Mouse (Mus musculus) G1E (cell line): ENCODE measurements around the gene Kcnc1. TPM values are rescaled to one million over a fixed set of nuclear protein-coding genes. Genes with fewer than 3 reads are reported as not detected.

Experiments used
- ATAC-seq: 2 replicates; pipeline ENCODE4 v1.8.0; 2016; ENCODE audit warnings: mild to moderate bottlenecking; ENCODE audit not compliant: insufficient number of reproducible peaks, poor library complexity, low FRiP score, severe bottlenecking; ENCODE audit errors: extremely low read depth
- DNase-seq: peaks from one replicate; pipeline ENCODE4 v3.0.0; 2012; ENCODE audit warnings: low spot score
- H3K27me3 ChIP-seq: 2 replicates; pipeline ENCODE4 v1.6.1; 2012; ENCODE audit warnings: mild to moderate bottlenecking, low read length, inconsistent platforms; ENCODE audit not compliant: insufficient read depth
- H3K36me3 ChIP-seq: replicated peaks from 2 replicates; pipeline ENCODE3; 2012; ENCODE audit warnings: mild to moderate bottlenecking, inconsistent platforms
- H3K4me1 ChIP-seq: 2 replicates; pipeline ENCODE4 v1.6.1; 2012; ENCODE audit warnings: low read depth, low read length, inconsistent platforms, mixed read lengths; ENCODE audit not compliant: insufficient read depth
- H3K4me3 ChIP-seq: 2 replicates; pipeline ENCODE4 v1.5.1; 2012; ENCODE audit warnings: low read depth, mild to moderate bottlenecking, inconsistent platforms, low read length, moderate library complexity, mixed read lengths
- H3K9me3 ChIP-seq: replicated peaks from 2 replicates; pipeline ENCODE4 v1.6.1; 2012; ENCODE audit warnings: inconsistent platforms
- CTCF ChIP-seq: IDR thresholded peaks from 2 replicates; pipeline ENCODE4 v1.5.1; 2012; ENCODE audit warnings: low read depth, low read length, inconsistent platforms, mixed read lengths
- GATA1 ChIP-seq: IDR thresholded peaks from 2 replicates; pipeline ENCODE4 v1.6.1; 2012; ENCODE audit warnings: borderline replicate concordance, low read length, inconsistent platforms, mixed read lengths
- GATA2 ChIP-seq: IDR thresholded peaks from 2 replicates; pipeline ENCODE4 v1.6.1; 2012; ENCODE audit warnings: low read depth, low read length, inconsistent platforms, borderline replicate concordance
- POLR2AphosphoS5 ChIP-seq: IDR thresholded peaks from 2 replicates; pipeline ENCODE4 v1.6.1; 2012; ENCODE audit warnings: low read depth, low read length, inconsistent platforms; ENCODE audit not compliant: insufficient replicate concordance
- TAL1 ChIP-seq: conservative IDR thresholded peaks from 2 replicates; pipeline ENCODE4 v1.6.1; 2012; ENCODE audit warnings: low read depth, low read length, inconsistent platforms, mixed read lengths
- polyA plus RNA-seq: library from polyadenylated mRNA; stranded (reverse); fragments of >175 nt; gene quantifications from 2 replicates; pipeline ENCODE4 v1.2.3, GENCODE M21; 2012
- total RNA-seq, 2 experiments: library from RNA; stranded (forward) in 1 of 2; stranded (reverse) in 1 of 2; fragments of 200-1000 nt in 1 of 2; fragments of >200 nt in 1 of 2; fragmentation: Nextera tagmentation in 1 of 2; gene quantifications; 2 replicates each; pipeline ENCODE4 v1.2.3; 2014 to 2017

Gene Kcnc1
- total and polyA plus RNA-seq, 3 experiments = 0.11 TPM; not detected in 2

DNA sequence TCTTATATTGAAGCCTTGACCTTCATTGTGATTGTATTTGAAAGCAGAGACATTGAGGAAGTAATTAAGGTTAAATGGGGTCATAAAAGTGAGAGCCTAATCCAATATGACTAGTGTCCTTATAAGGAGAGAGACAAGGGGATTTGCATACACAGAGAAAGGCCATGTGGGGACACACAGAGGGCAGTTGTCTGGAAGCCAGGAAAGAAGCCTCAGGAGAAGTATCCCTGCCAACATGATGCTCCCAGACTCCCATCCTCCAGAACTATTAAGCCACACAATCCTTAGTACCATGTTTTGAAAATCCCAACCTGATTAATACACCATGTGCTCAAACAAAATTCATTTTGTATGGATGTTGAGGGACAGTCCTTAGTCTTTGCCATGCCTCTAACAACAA is 34.5 kb upstream of the Kcnc1 start:
- Histone ChIP-seq H3K4me3 (no peak overlapping the region), H3K4me1 (no peaks in the 10 kb centered on the region), H3K9me3 (no peaks in the 10 kb centered on the region), H3K36me3 (no peaks in the 10 kb centered on the region), H3K27me3 (0 out of 2 replicates have a peak, but pooled peaks cover 4% of the 10 kb centered on the region)
- TF ChIP-seq TAL1 (no peak), CTCF (no peak), GATA1 (no peak), GATA2 (no peak), POLR2AphosphoS5 (no peak)
- no peak for ATAC-seq
- no peak for DNase-seq

DNA sequence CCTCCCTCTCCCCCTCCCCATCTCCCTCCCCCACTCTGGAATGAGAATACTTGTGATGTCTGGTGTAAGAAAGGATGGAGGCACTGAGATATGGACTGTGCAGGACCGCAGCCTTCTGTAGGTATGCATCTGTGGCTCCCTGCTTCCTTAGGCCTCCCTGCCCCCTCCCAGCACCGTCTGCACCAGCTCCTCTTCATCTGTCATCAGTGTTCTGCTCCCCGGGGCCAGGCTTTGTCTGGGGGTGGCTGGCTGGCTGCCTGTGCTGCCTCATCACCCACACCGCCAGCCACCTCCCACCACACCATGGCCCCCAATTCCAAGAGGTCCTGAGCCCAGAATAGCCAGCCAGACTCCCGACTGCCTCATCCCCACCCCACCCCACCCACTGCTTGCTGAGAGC is 32.1 kb upstream of the Kcnc1 start:
- no peak overlapping the region for H3K4me3 ChIP-seq
- no peaks in the 10 kb centered on the region for H3K9me3 ChIP-seq
- TF ChIP-seq POLR2AphosphoS5 (no peak), TAL1 (no peak), CTCF (no peak), GATA2 (no peak), GATA1 (no peak)
- H3K4me1 ChIP-seq = no peaks in the 10 kb centered on the region
- H3K27me3 ChIP-seq = 0 out of 2 replicates have a peak, but pooled peaks cover 2% of the 10 kb centered on the region
- no peak for ATAC-seq
- no peaks in the 10 kb centered on the region for H3K36me3 ChIP-seq
- DNase-seq = no peak

DNA sequence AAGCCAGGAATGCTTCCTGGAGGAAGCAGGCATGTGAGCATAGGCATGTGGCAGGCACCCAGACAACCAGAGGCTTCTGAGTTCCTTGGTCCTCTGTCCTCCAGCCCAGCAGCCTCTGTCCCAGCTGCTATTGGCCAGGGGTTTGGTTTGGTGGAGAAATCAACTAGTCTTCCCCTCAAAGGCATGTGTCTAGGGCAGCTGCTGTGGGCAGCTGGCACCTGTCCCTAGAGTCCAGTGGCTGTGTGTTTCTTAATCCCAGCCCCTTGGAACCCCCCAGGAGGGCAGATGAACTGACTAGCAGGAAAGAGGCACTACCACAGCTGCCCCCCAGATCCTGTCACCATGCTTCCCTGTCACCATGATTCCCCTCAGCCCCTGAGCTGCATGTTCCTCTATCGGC is 30.5 kb upstream of the Kcnc1 start:
- Histone ChIP-seq H3K4me3 (no peak overlapping the region), H3K9me3 (no peaks in the 10 kb centered on the region), H3K4me1 (no peaks in the 10 kb centered on the region), H3K36me3 (no peaks in the 10 kb centered on the region), H3K27me3 (0 out of 2 replicates have a peak, but pooled peaks cover 2% of the 10 kb centered on the region)
- ATAC-seq = no peak
- TF ChIP-seq POLR2AphosphoS5 (no peak), TAL1 (no peak)
- DNase-seq = no peak

DNA sequence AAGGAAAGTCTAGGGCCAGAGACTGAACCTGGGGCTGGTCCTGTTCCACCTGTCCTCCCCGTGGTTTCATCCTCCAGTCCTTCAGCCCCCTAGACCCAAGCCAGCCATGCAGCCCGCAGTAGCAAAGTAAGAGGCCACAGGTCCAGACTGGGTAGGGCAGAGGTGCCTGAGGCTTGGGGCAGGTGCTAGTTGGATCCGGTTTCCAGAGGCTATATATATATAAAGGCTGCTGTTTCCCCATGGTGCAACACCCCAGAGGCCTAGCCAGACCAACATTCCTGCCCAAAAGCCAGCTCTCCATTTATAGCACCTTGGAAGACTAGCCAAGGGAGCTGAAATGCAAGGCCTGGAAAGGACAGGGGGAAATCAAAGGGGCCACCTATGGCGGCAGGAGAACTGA is 25.2 kb upstream of the Kcnc1 start:
- Histone ChIP-seq H3K36me3 (no peaks in the 10 kb centered on the region), H3K4me3 (no peak overlapping the region), H3K27me3 (peaks cover 4% of the 10 kb centered on the region; the same call in 1 of the 2 replicates), H3K4me1 (no peaks in the 10 kb centered on the region), H3K9me3 (no peaks in the 10 kb centered on the region)
- DNase-seq (no peak), ATAC-seq (no peak)
- TF ChIP-seq TAL1 (no peak), CTCF (no peak), GATA2 (no peak), GATA1 (no peak), POLR2AphosphoS5 (no peak)

DNA sequence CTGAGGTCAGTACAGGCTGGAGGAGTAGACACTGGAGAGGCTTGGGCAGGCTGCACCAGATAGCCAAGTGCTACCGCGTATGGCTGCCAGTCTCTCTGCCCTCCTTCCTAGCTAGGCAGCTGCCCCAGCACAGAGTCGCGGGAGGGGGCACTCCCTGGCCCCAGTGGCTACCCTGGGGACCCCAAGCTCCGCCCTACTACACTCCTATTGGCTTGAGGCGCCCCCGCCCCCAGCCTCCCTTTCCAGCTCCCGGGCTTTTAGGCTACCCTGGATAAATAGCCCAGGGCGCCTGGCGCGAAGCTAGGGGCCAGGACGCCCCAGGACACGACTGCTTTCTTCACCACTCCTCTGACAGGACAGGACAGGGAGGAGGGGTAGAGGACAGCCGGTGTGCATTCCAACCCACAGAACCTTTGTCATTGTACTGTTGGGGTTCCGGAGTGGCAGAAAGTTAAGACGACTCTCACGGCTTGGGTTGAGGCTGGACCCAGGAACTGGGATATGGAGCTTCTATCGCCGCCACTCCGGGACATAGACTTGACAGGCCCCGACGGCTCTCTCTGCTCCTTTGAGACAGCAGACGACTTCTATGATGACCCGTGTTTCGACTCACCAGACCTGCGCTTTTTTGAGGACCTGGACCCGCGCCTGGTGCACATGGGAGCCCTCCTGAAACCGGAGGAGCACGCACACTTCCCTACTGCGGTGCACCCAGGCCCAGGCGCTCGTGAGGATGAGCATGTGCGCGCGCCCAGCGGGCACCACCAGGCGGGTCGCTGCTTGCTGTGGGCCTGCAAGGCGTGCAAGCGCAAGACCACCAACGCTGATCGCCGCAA is 19.9 kb upstream of the Kcnc1 start, which contains the start of gene Myod1:
Gene Myod1, plus strand, starts transcription at position 303 of the 836 bp plus-strand sequence.
- Histone ChIP-seq H3K36me3 (no peaks in the 10 kb centered on the region), H3K4me3 (no peak within 1 kb of the TSS), H3K4me1 (no peaks in the 10 kb centered on the region), H3K9me3 (no peaks in the 10 kb centered on the region), H3K27me3 (peaks cover 4% of the 10 kb centered on the region; the same call in 1 of the 2 replicates)
- no peak for TF ChIP-seq CTCF
- TF ChIP-seq GATA2 = no peak
- TF ChIP-seq TAL1 = no peak
- TF ChIP-seq GATA1 = no peak
- ATAC-seq = no peak
- DNase-seq = no peak

DNA sequence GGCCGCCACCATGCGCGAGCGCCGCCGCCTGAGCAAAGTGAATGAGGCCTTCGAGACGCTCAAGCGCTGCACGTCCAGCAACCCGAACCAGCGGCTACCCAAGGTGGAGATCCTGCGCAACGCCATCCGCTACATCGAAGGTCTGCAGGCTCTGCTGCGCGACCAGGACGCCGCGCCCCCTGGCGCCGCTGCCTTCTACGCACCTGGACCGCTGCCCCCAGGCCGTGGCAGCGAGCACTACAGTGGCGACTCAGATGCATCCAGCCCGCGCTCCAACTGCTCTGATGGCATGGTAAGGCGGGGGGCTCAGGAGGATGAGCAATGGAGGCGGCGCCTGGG is 19.3 kb upstream of the Kcnc1 start:
- Histone ChIP-seq H3K36me3 (no peaks in the 10 kb centered on the region), H3K4me3 (no peak overlapping the region), H3K4me1 (no peaks in the 10 kb centered on the region), H3K9me3 (no peaks in the 10 kb centered on the region), H3K27me3 (peaks cover 4% of the 10 kb centered on the region; the same call in 1 of the 2 replicates)
- DNase-seq (no peak), ATAC-seq (no peak)
- TF ChIP-seq TAL1 (no peak), CTCF (no peak), GATA1 (no peak), GATA2 (no peak), POLR2AphosphoS5 (no peak)

DNA sequence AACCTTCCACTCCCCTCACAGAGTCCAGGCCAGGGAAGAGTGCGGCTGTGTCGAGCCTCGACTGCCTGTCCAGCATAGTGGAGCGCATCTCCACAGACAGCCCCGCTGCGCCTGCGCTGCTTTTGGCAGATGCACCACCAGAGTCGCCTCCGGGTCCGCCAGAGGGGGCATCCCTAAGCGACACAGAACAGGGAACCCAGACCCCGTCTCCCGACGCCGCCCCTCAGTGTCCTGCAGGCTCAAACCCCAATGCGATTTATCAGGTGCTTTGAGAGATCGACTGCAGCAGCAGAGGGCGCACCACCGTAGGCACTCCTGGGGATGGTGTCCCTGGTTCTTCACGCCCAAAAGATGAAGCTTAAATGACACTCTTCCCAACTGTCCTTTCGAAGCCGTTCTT is 18.2 kb upstream of the Kcnc1 start:
- no peak for ATAC-seq
- Histone ChIP-seq H3K4me1 (no peaks in the 10 kb centered on the region), H3K36me3 (no peaks in the 10 kb centered on the region), H3K4me3 (no peak overlapping the region), H3K9me3 (no peaks in the 10 kb centered on the region), H3K27me3 (no peaks in the 10 kb centered on the region; the same call in 1 of the 2 replicates)
- TF ChIP-seq POLR2AphosphoS5 (no peak), GATA1 (no peak), TAL1 (no peak), GATA2 (no peak), CTCF (no peak)
- no peak for DNase-seq
